Mouse (Mus musculus): ENCODE measurements around the gene Marc2.

- TF ChIP-seq CTCF (IDR thresholded peaks at IDR 0.05; ENCODE audit: extremely low read depth, insufficient read length, insufficient replicate concordance, low read depth, low read length) (no peak), POLR2A (IDR thresholded peaks at IDR 0.05; ENCODE audit: low read depth, low read length) (no peak)
These were observed 64.1 kb downstream of the Marc2 start for GRCm38 (mm10) chr1:184782161-184782513.
